Mouse (Mus musculus) adrenal gland, postnatal 10 days (tissue): ENCODE measurements around the gene Prkd2. TPM values are rescaled to one million over a fixed set of nuclear protein-coding genes. Genes with fewer than 3 reads are reported as not detected.

Source experiments
- DNase-seq: peaks from one replicate; pipeline ENCODE4 v3.0.0; 2021; ENCODE audit warnings: mixed read lengths
- total RNA-seq, 2 experiments: library from RNA; stranded (reverse); gene quantifications; 2 replicates each; pipeline ENCODE4 v1.2.3; 2021

Prkd2 gene
- total RNA-seq, 2 experiments from 2014 or later = 22.2 to 27.2 TPM

DNA sequence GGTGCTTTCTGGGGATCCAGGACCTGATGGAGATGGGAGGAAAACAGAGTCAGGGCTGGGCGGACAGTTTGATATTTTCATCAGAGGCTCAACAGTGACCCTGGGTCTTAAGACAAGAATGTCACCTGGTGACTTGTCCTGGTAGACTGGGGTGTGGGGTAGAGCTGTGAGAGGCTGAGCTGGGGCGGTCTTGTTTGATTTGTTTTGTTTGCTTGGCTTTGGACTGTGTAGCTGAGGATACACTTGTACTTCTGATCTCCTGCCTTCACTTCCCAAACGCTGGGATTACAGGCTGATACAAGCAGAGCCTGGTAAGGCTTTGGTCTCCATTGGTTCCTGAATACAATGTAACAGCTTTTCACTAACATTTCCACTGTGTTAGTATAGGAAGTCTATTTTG, 24.8 kb downstream of the Prkd2 start:
- DNase-seq = no peak

DNA sequence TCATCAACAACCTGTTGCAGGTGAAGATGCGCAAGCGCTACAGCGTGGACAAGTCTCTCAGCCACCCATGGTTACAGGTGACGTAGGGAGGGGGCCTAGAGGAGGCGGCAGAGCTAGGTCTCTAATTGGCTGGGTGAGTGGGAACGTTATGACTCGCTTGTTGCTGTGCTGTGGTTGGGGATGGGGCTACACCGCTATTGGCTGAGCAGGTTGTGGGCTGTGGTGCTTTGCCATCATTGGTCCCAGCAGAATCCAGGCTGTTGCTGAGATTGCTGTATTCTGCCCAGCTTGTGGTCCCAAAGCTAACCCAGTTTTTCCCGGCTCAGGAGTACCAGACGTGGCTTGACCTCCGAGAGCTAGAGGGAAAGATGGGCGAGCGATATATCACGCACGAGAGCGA, 26.8 kb downstream of the Prkd2 start:
- DNase-seq = peak; percentile 62

DNA sequence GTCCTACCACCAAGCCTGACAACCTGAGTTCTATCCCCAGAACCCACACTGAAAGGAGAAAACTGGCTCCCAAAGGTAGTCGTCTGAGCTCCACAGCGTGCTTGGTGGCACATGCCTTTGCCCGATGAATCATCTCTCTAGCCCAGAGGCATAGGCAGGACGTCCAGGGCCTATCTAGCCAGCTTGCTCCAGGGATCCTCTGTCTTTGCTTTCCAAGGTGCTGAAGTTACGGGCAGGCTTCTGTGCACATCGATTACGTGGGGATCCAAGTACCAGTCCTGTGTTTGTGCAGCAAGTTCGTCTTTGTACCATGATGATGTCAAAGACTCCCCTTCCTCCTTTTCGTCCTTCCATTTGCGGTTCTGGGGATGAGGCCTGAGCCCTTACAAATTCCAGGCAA, 28.9 kb downstream of the Prkd2 start:
- no peak for DNase-seq

DNA sequence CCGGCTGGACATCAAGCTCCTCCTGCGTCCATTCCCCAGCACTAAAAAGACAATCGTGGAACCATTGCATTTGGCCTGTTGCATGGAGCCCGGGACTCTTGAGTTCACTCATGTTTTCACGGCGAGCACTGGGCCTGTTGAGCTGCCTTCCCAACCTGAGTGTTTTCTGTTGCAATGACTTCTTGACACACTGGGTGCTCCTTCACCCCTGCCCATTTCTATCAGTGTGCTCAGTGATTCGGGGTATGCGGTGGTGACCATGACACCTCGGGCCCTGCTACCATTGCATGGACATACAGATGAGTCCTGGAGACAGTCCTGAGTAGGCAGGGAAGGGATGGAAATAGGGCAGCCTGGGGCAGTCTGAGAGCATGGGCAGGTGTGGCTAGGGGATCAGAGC, 29.8 kb downstream of the Prkd2 start:
- DNase-seq = no peak

DNA sequence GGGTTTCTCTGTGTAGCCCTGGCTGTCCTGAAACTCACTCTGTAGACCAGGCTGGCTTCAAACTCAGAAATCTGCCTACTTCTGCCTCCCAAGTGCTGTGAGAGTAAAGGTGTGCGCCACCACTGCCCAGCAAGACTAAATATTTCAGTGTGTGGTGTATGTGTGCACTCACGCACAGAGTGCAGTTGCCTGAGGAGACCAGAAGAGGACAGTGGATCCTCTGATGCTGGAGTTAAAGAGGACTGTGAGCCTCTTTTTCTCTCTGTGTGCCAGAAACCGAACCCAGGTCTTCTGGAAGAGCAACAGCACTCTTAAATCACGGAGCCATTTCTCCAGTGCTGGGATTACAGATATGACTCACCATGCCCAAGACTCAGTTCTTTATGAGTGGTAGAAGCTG, 30.7 kb downstream of the Prkd2 start:
- DNase-seq = no peak

DNA sequence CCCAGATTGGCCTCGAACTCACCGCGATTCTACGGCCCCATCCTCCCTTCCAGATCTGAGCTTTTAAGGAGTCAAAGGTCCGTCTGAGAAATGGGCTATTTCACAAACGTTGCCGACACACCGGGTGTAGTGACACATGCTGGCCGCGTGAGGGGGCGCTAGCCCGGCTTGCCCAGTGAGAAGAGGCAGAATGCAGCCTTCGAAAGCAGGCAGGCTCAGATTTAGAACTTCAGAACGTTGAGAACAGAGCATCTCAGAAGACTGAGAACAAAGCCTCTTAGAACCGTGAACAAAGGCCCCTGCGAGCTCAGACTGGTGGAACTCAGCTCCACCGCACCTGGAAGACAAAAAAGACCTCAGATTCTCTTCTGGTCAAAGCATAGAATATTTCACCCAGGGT, 31.5 kb downstream of the Prkd2 start:
- peak; percentile 87 for DNase-seq

DNA sequence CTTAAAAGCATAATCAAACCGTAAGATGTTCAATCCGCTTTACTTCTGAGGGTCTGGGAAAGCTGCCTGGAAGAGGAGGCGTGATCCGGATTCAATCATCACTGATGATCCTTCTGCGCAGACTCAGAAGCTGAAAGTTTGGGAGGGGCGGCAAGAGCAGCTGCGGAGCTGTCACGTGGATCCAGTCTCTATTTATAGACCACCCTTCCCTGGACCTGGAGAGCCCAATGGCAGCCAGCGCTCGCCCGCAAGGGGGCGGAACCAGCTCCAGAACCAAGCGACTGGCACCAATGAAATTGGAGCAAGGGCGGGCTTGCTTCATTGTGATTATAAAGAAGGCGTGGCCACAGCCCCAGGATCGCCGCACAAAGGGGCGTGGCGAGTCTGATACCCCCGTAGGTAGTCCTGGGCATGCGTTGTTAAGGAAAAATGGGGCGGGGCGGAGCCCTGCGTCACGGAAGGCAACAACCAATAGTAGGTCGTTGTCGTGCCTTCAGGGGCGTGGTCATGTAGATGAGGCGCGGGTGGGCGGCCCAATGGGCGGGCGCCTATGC, 32.1 kb downstream of the Prkd2 start:
- peak; percentile 99 for DNase-seq

DNA sequence AGATGAGACGGTGACA, 32.4 kb downstream of the Prkd2 start, which contains the start of gene Dact3:
TSS of gene Dact3 (plus strand) at position 8 of the 16 bp plus-strand sequence.
- no peak for DNase-seq

DNA sequence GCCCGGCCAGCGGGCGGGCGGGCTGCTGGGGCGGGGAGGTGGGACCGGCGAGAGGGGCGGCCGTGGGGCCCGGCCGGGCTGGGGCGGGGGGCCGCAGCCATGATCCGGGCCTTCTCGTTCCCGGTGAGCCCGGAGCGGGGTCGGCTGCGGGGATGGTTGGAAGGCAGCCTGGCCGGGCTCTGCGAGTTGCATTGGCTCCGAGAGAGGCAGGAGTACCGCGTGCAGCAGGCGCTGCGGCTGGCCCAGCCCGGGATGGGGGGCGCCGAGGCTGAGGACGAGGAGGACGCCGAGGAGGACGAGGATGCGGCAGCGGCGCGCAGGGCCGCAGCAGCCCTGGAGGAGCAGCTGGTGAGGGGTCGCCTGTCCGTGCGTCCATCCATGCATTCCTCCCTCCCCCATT, 32.6 kb downstream of the Prkd2 start:
- DNase-seq = no peak

DNA sequence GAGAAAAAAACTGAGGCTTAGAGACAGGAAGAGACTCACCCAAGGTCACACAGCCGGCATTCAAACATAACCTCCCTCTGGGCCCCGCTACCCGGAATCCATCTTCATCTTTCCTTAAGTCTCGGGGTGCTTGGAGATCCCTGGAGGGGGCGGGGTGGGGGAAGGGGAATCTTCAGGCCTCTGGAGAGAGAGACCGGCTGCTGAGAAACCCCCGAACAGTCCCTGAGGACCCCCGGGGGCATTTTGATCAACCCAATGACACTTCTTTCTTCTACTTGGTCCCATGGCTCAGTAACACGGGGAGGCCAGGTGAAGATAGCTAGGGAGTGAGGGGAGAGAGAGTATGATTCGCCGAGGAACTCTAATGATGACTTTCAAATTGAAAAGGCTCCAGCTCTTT, 33.3 kb downstream of the Prkd2 start:
- no peak for DNase-seq

DNA sequence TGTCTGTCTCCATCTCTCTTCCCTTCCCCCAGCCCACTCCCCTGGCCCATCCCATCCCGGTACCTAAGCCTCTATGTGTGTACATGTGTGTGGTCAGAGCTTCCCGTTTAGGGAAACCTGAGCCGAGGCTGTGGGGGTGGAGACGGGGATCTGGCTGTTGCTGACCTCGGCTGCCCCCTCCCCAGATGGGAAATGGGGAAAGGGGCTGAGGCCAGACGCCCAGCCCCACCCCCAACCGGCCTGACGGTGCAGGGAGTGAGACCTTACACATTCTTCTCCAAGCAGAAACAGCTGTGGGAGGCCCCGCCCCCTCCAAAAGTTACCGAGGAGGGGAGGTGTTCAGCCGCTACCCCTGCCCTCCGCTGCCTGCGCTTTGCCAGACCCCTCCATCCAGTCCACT, 33.9 kb downstream of the Prkd2 start:
- no peak for DNase-seq

DNA sequence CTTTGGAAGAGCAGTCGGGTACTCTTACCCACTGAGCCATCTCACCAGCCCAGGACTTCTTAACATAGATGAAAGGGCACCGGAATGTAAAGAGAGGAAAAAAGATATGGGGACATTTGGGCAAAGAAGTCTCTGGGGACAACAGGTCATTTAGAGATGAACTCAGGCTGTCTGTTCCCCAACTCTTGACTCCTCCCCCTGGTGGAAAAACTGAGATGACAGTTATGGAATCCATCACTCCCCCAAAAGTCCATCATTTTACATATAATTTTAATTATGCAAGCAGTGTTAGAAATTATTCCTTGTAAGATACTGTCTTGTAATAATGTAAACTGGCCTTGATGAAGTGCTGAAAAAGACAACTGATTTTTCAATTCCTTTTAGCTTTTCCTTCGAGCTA, 35.0 kb downstream of the Prkd2 start:
- no peak for DNase-seq

DNA sequence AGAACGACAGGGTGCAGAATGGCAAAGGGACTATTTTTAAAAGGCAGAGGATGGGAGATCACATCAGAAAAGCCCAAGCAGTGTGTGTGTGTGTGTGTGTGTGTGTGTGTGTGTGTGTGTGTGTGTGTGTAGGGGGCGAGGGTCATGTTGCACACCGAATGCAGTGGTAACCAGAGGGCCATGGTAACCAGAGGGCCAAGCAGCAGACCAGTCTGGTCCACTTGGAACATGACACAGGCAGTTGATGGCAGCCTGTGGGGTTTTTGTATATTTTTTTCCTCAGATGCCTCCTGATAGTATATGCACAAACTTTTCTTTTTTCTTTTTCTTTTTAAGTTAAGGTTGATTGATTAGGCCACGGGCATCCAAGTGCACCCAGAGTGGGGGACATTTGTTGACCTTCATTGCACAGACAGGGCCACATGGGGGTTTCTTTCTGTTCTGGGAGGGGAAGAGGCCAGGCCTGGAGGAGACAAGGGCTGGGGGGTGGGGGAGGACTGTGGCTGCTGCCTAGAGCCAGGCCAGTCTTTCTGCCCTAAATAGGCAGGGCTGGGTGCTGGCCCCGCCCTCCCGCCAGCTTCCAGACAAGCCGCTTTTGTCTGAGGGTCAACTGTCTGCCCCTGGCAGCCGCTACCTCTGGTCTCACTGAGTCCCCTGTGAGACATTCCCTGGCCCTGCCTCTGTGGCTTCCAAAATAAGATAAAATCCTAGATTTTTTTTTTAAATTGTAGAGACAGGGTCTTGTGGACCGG, 37.3 kb downstream of the Prkd2 start:
- DNase-seq = peak; percentile 47

DNA sequence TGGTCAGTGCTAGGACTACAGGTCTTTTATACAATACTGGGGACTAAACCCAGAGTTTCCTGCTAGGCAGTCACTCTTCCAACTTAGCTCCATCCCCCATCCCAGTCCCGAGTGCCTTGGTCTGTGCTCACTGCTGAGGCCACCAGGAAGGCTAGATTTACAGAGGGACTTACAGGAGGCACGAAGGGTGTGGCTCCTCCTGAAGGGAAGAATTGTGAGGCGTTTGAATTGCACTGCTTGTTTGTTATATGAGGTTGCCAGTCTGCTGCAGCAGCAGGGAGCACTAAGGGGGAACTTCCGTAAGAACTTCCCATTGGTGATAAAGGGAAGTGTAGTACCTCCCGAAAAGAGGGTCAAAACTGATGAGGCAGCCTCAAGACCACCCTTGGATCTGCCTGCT, 37.9 kb downstream of the Prkd2 start:
- DNase-seq = no peak

DNA sequence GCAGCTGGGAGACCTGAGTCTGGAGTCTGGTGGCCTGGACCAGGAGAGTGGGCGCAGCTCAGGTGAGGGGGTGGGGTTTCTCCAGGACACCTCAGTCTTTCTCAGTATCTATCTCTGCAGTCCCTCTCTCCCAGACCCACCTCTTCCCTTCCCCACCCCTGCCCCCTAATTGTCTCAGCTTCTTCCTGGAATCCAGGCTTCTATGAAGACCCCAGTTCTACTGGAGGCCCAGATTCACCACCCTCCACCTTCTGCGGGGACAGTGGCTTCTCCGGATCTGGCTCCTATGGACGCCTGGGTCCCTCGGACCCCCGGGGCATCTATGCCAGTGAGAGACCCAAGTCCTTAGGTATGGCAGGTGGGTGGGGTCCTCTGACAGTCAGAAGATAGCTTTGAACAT, 40.5 kb downstream of the Prkd2 start:
- DNase-seq = no peak

DNA sequence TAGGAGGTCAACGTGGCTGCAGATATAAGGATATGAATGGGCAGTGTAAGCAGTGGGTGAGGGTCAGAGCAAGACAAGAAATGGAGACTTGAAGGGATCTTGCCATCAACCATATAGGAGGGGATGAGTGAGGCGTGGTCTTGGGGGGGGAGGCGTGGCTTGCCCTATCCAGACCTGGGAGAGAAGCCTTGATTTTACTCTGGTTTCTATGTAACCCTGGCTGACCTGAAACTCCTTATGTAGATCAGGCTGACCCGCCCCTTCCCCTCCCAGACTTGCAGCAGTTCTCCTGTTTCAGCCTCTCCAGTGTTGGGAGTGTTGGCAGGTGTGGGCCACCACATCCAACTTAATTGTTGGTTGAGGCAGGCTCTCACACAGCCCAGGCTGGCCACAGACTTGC, 41.6 kb downstream of the Prkd2 start:
- DNase-seq = no peak

DNA sequence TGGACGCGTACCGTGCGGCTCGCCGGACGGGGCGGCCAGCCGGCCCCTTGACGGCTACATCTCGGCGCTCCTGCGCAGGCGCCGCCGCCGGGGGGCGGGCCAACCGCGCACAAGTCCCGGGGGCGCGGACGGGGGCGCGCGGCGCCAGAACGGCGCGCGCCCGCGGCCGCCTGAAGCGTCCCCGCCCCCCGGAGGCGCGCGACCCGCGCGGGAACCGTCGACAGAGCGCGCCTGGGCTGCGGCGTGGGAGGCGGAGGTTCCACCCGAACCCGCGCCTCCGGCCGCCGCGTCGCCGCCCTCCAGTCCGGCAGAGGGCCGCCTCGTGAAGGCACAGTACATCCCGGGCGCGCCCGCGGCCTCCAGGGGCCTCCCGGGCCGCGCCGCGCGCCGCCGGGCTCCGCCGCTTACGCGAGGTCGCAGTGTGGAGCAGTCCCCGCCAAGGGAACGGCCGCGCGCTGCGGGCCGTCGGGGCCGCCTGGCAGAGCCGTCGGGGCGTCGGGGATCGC, 42.6 kb downstream of the Prkd2 start:
- no peak for DNase-seq

DNA sequence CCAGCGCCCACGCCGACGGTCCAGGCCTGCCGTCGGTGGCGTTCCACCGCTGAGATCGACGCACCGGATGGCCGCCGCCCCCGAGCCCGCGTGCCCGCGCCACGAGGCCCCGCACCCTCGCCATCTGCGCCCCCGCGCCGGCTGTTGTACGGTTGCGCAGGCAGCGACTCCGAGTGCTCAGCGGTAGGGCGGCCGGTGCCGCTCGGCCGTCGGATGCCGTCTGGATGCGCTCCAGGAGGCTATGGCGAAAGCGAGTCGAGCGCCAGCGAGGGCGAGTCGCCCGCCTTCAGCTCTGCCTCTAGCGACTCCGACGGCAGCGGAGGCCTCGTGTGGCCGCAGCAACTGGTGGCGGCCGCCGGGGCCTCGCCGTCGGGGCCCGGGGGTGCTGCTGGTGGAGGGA, 43.2 kb downstream of the Prkd2 start:
- no peak for DNase-seq

DNA sequence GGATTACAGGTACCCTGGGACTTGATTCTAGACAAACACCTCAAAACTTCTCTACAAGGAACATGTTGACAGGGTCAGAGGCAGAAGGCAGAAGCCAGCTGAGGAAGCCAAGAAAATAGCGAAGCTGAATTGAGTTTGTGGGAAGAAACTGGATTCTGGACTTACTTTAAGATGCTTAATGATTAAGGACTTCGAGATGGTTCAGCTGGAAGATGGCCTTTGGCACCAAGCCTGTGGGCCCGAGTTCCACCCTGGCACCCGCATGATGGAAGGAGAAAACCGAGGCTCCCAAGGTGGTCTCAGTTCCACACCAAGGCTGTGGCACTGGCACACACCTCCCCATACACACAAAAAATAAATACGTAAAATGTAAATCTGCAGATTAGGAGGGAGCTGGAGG, 47.8 kb downstream of the Prkd2 start:
- DNase-seq = no peak

DNA sequence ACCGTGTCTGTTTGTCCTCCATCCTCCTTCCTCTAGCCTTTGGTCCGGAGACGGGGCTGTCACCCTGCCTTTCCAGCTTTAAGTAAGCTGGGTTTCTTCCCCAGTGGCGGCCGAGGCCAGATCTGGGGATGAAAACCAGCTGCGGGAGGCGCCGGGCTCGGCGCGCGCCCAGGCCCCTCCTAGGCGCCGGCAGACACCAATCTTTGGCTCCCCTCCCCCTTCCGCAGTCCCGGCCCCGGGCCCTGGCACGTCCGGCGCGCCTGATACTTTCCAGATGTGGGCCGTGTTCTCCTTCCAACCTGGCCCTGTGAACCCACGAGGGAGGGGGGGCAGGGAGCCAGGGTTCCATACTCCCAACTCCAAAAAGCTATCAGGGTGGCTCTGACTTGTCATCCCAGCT, 48.2 kb downstream of the Prkd2 start:
- peak; percentile 69 for DNase-seq

DNA sequence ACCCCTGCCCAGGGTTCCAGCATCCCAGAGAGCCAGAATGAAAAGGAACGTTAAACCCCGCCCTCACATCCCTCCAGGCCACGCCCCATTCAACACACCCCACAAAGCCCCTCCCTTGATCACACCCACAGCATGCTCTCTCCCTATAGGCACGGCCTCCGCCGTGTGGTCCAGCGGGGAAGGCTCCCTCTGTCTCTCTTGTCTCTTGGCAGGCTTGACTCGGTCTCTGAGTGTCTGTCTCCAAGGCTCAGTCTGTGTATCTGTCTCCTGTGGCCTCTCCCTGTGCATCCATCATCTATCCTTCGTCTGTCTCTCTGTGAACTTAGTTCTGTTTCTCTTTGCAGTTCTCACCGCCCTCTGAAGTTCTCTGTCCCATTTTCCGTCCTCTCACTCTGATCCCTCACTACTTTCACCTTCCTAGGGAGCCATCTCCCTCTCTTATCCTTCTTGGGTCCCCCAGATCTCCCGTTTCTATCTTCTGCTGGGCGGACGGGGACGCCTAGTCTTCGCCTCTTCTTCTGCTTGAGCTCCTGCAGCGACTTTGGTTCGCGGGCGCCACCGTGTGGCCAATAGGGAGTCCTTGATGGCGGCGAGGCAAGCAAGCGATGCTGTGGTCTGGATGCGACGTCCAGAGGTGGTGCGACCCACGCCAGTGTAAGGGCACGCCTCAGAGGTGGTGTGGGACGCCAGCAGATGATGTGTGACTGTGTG, 49.1 kb downstream of the Prkd2 start, which contains the start of gene Gng8:
TSS of gene Gng8 (plus strand) at position 146 of the 711 bp plus-strand sequence.
- peak; percentile 89 for DNase-seq

DNA sequence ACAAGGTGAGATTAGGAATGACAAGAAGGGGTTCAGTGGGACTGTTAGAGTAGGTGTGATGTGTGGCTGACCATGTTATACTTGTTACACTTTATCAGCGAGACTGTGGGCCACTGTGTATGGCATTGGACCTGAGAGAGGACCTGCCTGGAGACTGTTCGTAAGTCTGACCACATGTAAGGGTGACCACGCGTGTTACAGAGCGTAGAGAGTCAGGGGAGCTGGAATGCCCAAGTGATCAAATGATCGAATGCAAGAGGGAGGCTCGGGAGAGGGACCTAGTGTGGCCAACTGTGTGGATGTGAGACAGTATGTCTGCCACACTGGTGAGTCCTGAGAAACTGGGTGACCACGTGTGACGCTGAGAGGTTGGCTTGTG, 49.6 kb downstream of the Prkd2 start:
- DNase-seq = no peak

DNA sequence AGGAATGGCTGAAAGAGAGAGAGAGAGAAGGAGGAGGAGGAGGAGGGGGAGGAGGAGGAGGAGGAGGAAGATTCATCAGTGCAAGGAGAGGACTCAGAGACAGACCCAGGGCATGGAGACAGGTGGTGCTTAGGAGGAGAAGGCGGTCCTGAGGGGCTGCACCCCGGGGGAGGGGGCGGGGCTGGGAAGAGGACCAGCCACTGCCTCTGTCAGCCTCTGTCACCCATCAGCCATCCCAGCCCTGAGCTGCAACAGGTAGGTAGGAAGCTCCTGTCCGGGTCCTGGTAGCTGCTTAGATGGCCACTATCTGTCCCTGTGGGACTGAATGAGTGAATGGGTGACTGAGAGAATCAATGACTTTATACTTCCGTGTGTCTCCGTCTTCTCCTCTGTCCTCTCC, 50.9 kb downstream of the Prkd2 start:
- DNase-seq = no peak

DNA sequence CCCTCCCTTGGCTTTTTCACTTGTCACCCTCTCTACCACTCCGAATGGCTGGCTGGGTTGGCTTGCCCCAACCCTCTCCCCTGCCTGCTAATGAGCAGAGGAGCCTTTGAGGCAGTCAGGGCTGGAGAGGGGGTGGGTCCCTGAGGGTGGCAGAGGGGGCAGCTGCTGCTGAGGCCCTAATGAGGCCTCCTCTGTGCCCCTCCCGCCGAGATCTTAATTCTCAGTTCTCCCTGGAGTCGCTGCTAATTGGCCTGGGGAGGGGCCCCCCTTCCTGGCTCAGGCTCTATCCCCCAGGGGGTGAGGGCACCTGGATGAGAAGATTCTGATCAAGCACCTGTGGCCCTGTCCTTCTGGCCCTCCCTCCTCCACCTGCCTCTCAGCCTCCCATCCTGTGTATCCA, 51.6 kb downstream of the Prkd2 start:
- DNase-seq = no peak
